Mouse (Mus musculus) limb, embryonic 11.5 days (tissue): ENCODE measurements around the gene Pxn. TPM values are rescaled to one million over a fixed set of nuclear protein-coding genes. Genes with fewer than 3 reads are reported as not detected.

ENCODE experiments used
- ATAC-seq: fragments of 200-750 bp; cut with Nextera tagmentation; 2 replicates; pipeline ENCODE4 v1.8.0; 2017; ENCODE audit warnings: low read depth; ENCODE audit not compliant: insufficient number of reproducible peaks, low FRiP score, low TSS enrichment
- DNase-seq: peaks from one replicate; pipeline ENCODE4 v3.0.0-alpha.2; 2015; ENCODE audit warnings: low spot score
- H3K27ac ChIP-seq: fragments of 300-500 bp; sonication (generic); replicated peaks from 2 replicates; pipeline ENCODE4 v1.5.1; 2014; ENCODE audit warnings: low read depth, mild to moderate bottlenecking, low read length
- H3K27me3 ChIP-seq: fragments of 300-500 bp; sonication (generic); 2 replicates; pipeline ENCODE4 v1.6.1; 2014; ENCODE audit warnings: mild to moderate bottlenecking, low read length, mixed read lengths; ENCODE audit not compliant: control insufficient read depth, insufficient read depth
- H3K36me3 ChIP-seq: fragments of 300-500 bp; sonication (generic); 2 replicates; pipeline ENCODE4 v1.6.1; 2014; ENCODE audit warnings: mild to moderate bottlenecking, low read length, moderate library complexity, mixed read lengths; ENCODE audit not compliant: control insufficient read depth, insufficient read depth
- H3K4me1 ChIP-seq: fragments of 300-500 bp; sonication (generic); 2 replicates; pipeline ENCODE4 v1.6.1; 2014; ENCODE audit warnings: low read length, mixed read lengths; ENCODE audit not compliant: control insufficient read depth, insufficient read depth
- H3K4me2 ChIP-seq: fragments of 300-500 bp; sonication (generic); 2 replicates; pipeline ENCODE4 v1.6.1; 2014; ENCODE audit warnings: low read depth, mild to moderate bottlenecking, moderate library complexity; ENCODE audit not compliant: severe bottlenecking
- H3K4me3 ChIP-seq: fragments of 300-500 bp; sonication (generic); 2 replicates; pipeline ENCODE4 v1.5.1; 2014; ENCODE audit warnings: low read depth, low read length
- H3K9ac ChIP-seq: fragments of 300-500 bp; sonication (generic); 2 replicates; pipeline ENCODE4 v1.6.1; 2014; ENCODE audit warnings: mild to moderate bottlenecking, low read length
- H3K9me3 ChIP-seq: fragments of 300-500 bp; sonication (generic); 2 replicates; pipeline ENCODE4 v1.6.1; 2016; ENCODE audit warnings: low read length; ENCODE audit not compliant: control insufficient read depth
- WGBS: fragments of 180-500 bp; shearing (Covaris S2); extraction: QIAGEN DNeasy Blood & Tissue Kit; methylation state at CpG from one replicate; pipeline ENCODE4 v1.1.7; 2014; 5-methylcytosine and 5-hydroxymethylcytosine counted together
- polyA plus RNA-seq: library from polyadenylated mRNA; unstranded; fragments of >200 nt; fragmentation: Nextera tagmentation; extraction: Ambion mirVana; gene quantifications from 2 replicates; pipeline ENCODE4 v1.2.1, GENCODE M21; 2014

The Pxn gene
- polyA plus RNA-seq, 1 experiment from 2014 or later: 17.7 TPM

DNA sequence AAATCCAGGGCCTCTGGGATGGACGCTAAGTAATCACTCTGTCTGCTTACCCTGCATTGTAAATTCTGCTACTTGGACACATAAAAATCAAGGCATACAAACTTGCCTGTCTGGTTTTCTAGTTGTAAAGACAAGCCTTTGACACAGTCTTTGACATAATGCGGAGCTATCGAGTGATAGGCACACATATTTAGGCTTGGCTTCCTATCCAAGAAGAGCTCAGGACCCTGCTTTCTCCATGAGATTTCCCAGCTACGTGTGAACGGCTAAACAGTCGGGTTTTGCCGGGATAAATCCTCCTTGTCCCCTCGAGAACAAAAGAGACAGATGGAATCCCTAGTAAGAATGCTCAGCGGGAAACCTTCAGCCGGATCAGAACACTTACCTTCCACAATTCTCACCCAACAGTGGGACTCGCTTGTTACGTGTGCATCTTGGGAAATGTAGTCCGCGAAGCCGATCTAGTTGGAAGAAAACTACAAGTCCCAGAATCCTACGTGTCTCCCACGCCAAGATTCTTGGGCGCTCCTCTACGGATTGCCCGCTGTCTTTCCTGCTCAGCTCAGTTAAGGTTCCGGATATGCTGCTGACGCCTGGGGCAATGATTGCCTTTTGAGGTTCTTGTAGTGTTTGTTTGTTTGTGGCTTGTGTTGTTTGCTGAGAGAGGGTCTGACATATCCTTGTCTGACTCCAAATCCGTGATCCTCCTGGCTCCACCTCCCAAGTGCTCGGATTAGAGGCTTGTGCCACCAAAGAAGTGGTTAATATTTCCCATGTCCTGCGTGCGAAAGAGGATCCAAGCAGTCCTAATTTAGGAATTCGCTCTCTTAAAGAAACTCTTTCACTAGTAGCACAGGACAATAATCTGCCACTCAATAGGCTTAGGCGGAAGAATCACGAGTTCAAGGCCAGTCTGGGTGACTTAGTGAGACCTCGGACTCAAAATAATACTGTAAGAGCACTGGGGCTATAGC lies 22.2 kb upstream of the Pxn start, which contains the start of gene Sirt4:
Sirt4 (minus strand) TSS at position 779 of the 974 bp plus-strand sequence.
- H3K4me1 ChIP-seq: peaks cover 7% of the 10 kb centered on the region; the same call in 1 of the 2 replicates
- peak; percentile 87 for DNase-seq
- WGBS: 10% methylated on average over 30 of the region's 30 CpGs

DNA sequence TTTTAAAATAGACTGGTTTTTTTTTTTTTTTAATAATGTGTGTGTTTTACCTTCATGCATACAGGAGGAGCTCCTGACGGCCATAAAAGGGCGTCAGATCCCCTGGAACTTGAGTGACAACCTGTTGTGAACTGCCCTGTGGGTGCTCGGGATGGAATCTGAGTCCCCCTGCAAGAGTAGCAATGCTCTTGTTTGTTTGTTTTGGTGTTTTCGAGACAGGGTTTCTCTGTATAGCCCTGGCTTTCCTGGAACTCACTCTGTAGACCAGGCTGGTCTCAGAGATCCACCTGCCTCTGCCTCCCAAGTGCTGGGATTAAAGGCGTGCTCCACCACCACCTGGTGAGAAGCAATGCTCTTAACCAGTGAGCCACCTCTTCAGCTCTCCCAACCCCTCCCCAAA lies 21.5 kb upstream of the Pxn start:
- Histone ChIP-seq H3K4me1 (peaks cover 7% of the 10 kb centered on the region; the same call in 1 of the 2 replicates), H3K9ac (no peak overlapping the region), H3K36me3 (no peaks in the 10 kb centered on the region), H3K27ac (no peak overlapping the region; the same call in 1 of the 2 replicates), H3K4me2 (peak overlapping the region; percentile 50), H3K27me3 (peaks cover 13% of the 10 kb centered on the region), H3K9me3 (no peaks in the 10 kb centered on the region), H3K4me3 (no peak overlapping the region)
- ATAC-seq: no peak
- no peak for DNase-seq
- WGBS: 66% methylated on average over 5 of the region's 5 CpGs

More for the DNA sequence above, 22.2 kb upstream of the Pxn start, which contains the start of gene Sirt4:
- Histone ChIP-seq H3K27ac (no peak within 1 kb of the TSS; the same call in 1 of the 2 replicates), H3K4me3 (peak within 1 kb of the TSS; percentile 38), H3K27me3 (peaks cover 17% of the 10 kb centered on the region), H3K36me3 (no peaks in the 10 kb centered on the region), H3K9ac (peak within 1 kb of the TSS; percentile 52), H3K9me3 (no peaks in the 10 kb centered on the region), H3K4me2 (peak within 1 kb of the TSS; percentile 50)
- peak; percentile 36; the same call in 1 of the 2 replicates for ATAC-seq

GRCm38 (mm10) chr5:115485489-115486205 lies 20.8 kb upstream of the Pxn start:
- 86% methylated on average over 18 of the region's 18 CpGs for WGBS

DNA sequence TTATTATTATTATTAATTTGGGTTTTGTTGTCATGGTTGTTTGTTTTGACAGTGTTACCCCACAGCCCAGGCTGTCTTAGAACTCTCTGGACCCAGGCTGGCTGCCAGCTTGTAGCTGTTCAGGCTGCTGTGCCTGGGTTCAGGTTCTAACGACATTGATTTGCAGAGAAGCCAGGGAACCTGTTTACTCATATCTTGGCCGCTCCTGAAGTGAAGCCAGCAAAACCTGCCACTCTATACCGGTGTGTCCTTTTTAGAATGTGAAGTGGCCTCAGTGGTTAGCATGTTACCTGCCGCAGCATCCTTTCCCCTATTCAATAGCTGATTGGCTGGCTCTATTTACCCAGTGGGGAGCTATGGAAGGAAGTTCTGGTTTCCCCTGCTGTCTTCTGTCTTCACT lies 19.8 kb upstream of the Pxn start:
- no peaks in the 10 kb centered on the region for H3K9me3 ChIP-seq
- H3K4me3 ChIP-seq: no peak overlapping the region
- H3K36me3 ChIP-seq: no peaks in the 10 kb centered on the region
- peaks cover 9% of the 10 kb centered on the region; the same call in 1 of the 2 replicates for H3K4me1 ChIP-seq
- H3K4me2 ChIP-seq: no peak overlapping the region
- peaks cover 7% of the 10 kb centered on the region for H3K27me3 ChIP-seq
- no peak overlapping the region for H3K9ac ChIP-seq
- WGBS: 53% methylated on average over 4 of the region's 4 CpGs
- no peak for DNase-seq
- no peak overlapping the region for H3K27ac ChIP-seq
- ATAC-seq: no peak

More at GRCm38 (mm10) chr5:115485489-115486205, 20.8 kb upstream of the Pxn start:
- no peak overlapping the region for H3K4me3 ChIP-seq
- no peak overlapping the region for H3K9ac ChIP-seq
- peaks cover 10% of the 10 kb centered on the region for H3K27me3 ChIP-seq
- peaks cover 7% of the 10 kb centered on the region; the same call in 1 of the 2 replicates for H3K4me1 ChIP-seq
- no peak for ATAC-seq
- H3K9me3 ChIP-seq: no peaks in the 10 kb centered on the region
- DNase-seq: no peak
- H3K4me2 ChIP-seq: no peak overlapping the region
- no peak overlapping the region for H3K27ac ChIP-seq
- H3K36me3 ChIP-seq: no peaks in the 10 kb centered on the region

GRCm38 (mm10) chr5:115487353-115487752 lies 19.1 kb upstream of the Pxn start:
- WGBS: 86% methylated on average over 8 of the region's 8 CpGs
- Histone ChIP-seq H3K4me2 (no peak overlapping the region), H3K4me3 (no peak overlapping the region), H3K27me3 (peaks cover 4% of the 10 kb centered on the region), H3K36me3 (no peaks in the 10 kb centered on the region), H3K9me3 (no peaks in the 10 kb centered on the region), H3K27ac (no peak overlapping the region), H3K9ac (no peak overlapping the region), H3K4me1 (peaks cover 10% of the 10 kb centered on the region; the same call in 1 of the 2 replicates)
- DNase-seq (no peak), ATAC-seq (no peak)

DNA sequence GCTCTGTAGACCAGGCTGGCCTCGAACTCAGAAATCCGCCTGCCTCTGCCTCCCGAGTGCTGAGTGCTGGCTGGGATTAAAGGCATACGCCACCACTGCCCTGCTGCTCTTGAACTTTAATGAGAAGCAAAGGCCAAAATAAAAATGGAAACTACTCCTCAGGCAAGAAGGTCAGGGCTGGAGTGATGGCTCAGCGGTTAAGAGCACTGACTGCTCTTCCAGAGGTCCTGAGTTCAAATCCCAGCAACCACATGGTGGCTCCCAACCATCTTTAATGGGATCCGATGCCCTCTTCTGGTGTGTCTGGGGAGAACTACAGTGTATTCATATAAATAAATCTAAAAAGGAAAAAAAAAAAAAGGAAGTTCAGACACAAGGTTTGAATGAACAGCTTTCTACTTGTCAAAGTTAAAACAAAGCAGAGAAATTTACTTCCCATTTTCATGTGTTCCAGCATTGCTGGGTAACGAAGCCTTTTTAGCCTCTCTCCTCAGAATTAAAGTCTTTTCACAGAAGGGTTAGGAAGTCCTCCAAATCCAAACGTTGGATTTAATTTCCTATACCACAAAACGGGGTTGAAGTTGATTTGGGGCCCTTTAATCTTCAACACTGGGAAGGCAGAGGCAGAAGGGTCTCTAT lies 18.4 kb upstream of the Pxn start:
- no peak for ATAC-seq
- peaks cover 8% of the 10 kb centered on the region; the same call in 1 of the 2 replicates for H3K4me1 ChIP-seq
- no peak overlapping the region for H3K9ac ChIP-seq
- peak overlapping the region; percentile 55 for H3K4me2 ChIP-seq
- 72% methylated on average over 9 of the region's 9 CpGs for WGBS
- DNase-seq: no peak
- no peaks in the 10 kb centered on the region for H3K27me3 ChIP-seq
- H3K36me3 ChIP-seq: no peaks in the 10 kb centered on the region
- H3K9me3 ChIP-seq: no peaks in the 10 kb centered on the region
- H3K27ac ChIP-seq: no peak overlapping the region
- no peak overlapping the region; the same call in 1 of the 2 replicates for H3K4me3 ChIP-seq

DNA sequence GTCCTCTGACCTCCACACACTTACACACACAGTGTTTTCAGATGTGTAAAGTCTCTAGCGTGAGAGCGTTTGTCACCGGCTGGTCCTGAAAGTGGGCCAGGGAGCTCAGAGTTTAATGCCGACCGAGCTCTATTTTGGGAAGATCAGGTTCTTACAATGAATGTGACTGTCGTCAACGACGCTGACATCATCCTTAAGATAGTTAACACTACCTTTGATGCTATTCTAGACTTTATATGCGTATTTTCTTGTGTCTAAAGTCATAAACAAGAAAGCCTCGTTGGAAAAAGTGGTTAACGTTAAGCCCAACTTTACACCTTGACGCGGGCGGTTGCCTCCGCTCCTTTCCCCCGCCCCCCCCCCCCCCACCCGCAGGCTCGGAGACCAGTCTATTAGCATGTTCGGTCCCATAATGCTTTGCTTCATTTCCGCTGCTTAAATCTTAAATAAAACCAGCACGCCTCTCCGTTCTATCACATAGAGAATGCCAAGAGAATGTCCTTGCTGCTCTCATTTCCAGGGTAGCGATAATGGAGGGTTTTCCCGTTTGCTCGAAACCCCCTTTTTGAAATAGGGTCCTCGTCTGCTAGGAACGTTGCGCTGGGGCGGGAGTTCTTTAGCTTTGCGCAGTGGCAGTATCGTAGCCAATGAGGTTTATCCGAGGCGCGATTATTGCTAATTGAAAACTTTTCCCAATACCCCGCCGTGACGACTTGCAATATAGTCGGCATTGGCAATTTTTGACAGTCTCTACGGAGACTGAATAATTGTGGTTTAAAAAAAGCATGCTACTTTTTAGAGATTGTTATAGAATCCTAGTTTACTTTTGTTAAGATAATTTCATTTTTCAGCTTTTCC lies 17.4 kb upstream of the Pxn start:
- Histone ChIP-seq H3K4me3 (peak overlapping the region; percentile 28), H3K9me3 (no peaks in the 10 kb centered on the region), H3K9ac (peak overlapping the region; percentile 72), H3K27ac (peak overlapping the region; percentile 100), H3K4me1 (peaks cover 8% of the 10 kb centered on the region; the same call in 1 of the 2 replicates), H3K4me2 (peak overlapping the region; percentile 56), H3K27me3 (no peaks in the 10 kb centered on the region), H3K36me3 (no peaks in the 10 kb centered on the region)
- DNase-seq: peak; percentile 82
- WGBS: 1% methylated on average over 39 of the region's 39 CpGs
- ATAC-seq: peak; percentile 80
